Mouse (Mus musculus): Measurements from ENCODE around the gene Ube2e3. TPM values are rescaled to one million over a fixed set of nuclear protein-coding genes. Genes with fewer than 3 reads are reported as not detected.

Gene Ube2e3
- total and polyA plus RNA-seq, 3 experiments: 87.9 to 99.6 (median 95.9) TPM

- DNase-seq (ENCODE audit: low spot score): no peak
- TF ChIP-seq CTCF (IDR thresholded peaks at IDR 0.05; ENCODE audit: low read depth, low read length): no peak
- Histone ChIP-seq H3K4me3 (ENCODE audit: low read depth, low read length) (no peak overlapping the region), H3K4me1 (ENCODE audit: insufficient read depth, low read depth, low read length) (peaks cover 8% of the 10 kb centered on the region), H3K36me3 (replicated peaks) (peaks cover 41% of the 10 kb centered on the region), H3K9me3 (replicated peaks) (no peaks in the 10 kb centered on the region), H3K27me3 (ENCODE audit: insufficient read depth, low read length) (no peaks in the 10 kb centered on the region)
- no peak for ATAC-seq (ENCODE audit: extremely low read depth, insufficient number of reproducible peaks, low FRiP score, poor library complexity, severe bottlenecking)
Observed at GRCm38 (mm10) chr2:78927625-78928024, 59.7 kb downstream of the Ube2e3 start.

- DNase-seq (ENCODE audit: low spot score) (no peak), ATAC-seq (ENCODE audit: extremely low read depth, insufficient number of reproducible peaks, low FRiP score, poor library complexity, severe bottlenecking) (no peak)
- no peak for TF ChIP-seq GATA1 (IDR thresholded peaks at IDR 0.05; ENCODE audit: borderline replicate concordance, low read length)
- no peak for TF ChIP-seq CTCF (IDR thresholded peaks at IDR 0.05; ENCODE audit: low read depth, low read length)
- no peak for TF ChIP-seq POLR2AphosphoS5 (IDR thresholded peaks at IDR 0.05; ENCODE audit: insufficient replicate concordance, low read depth, low read length)
- no peak for TF ChIP-seq TAL1 (conservative IDR thresholded peaks at IDR 0.05; ENCODE audit: low read depth, low read length)
- no peak for TF ChIP-seq GATA2 (IDR thresholded peaks at IDR 0.05; ENCODE audit: borderline replicate concordance, low read depth, low read length)
- Histone ChIP-seq H3K4me3 (ENCODE audit: low read depth, low read length) (no peak overlapping the region), H3K4me1 (ENCODE audit: insufficient read depth, low read depth, low read length) (peaks cover 3% of the 10 kb centered on the region), H3K27me3 (ENCODE audit: insufficient read depth, low read length) (no peaks in the 10 kb centered on the region), H3K36me3 (replicated peaks) (peaks cover 36% of the 10 kb centered on the region), H3K9me3 (replicated peaks) (no peaks in the 10 kb centered on the region)
Observed at GRCm38 (mm10) chr2:78928080-78928479, 60.2 kb downstream of the Ube2e3 start.

- no peak for DNase-seq (ENCODE audit: low spot score)
Observed at GRCm38 (mm10) chr2:78931358-78931757, 63.4 kb downstream of the Ube2e3 start.

GRCm38 (mm10) chr2:78959451-78959850 lies 91.5 kb downstream of the Ube2e3 start:
- no peak for TF ChIP-seq GATA2 (IDR thresholded peaks at IDR 0.05; ENCODE audit: borderline replicate concordance, low read depth, low read length)
- no peak for TF ChIP-seq GATA1 (IDR thresholded peaks at IDR 0.05; ENCODE audit: borderline replicate concordance, low read length)
- TF ChIP-seq POLR2AphosphoS5 (IDR thresholded peaks at IDR 0.05; ENCODE audit: insufficient replicate concordance, low read depth, low read length): no peak
- TF ChIP-seq CTCF (IDR thresholded peaks at IDR 0.05; ENCODE audit: low read depth, low read length): no peak; the same call in 1 of the 2 replicates
- TF ChIP-seq TAL1 (conservative IDR thresholded peaks at IDR 0.05; ENCODE audit: low read depth, low read length): no peak
- Histone ChIP-seq H3K4me1 (ENCODE audit: insufficient read depth, low read depth, low read length) (peaks cover 25% of the 10 kb centered on the region), H3K4me3 (ENCODE audit: low read depth, low read length) (no peak overlapping the region), H3K9me3 (replicated peaks) (no peaks in the 10 kb centered on the region), H3K36me3 (replicated peaks) (no peaks in the 10 kb centered on the region), H3K27me3 (ENCODE audit: insufficient read depth, low read length) (0 out of 2 replicates have a peak, but pooled peaks cover 2% of the 10 kb centered on the region)
- DNase-seq (ENCODE audit: low spot score): peak; percentile 8
- peak; percentile 22; the same call in 1 of the 2 replicates for ATAC-seq (ENCODE audit: extremely low read depth, insufficient number of reproducible peaks, low FRiP score, poor library complexity, severe bottlenecking)

More at GRCm38 (mm10) chr2:78931358-78931757, 63.4 kb downstream of the Ube2e3 start:
- Histone ChIP-seq H3K4me3 (ENCODE audit: low read depth, low read length) (no peak overlapping the region), H3K9me3 (replicated peaks) (no peaks in the 10 kb centered on the region), H3K36me3 (replicated peaks) (peaks cover 25% of the 10 kb centered on the region), H3K27me3 (ENCODE audit: insufficient read depth, low read length) (no peaks in the 10 kb centered on the region), H3K4me1 (ENCODE audit: insufficient read depth, low read depth, low read length) (no peaks in the 10 kb centered on the region)
- ATAC-seq (ENCODE audit: extremely low read depth, insufficient number of reproducible peaks, low FRiP score, poor library complexity, severe bottlenecking): peak; percentile 45; the same call in 1 of the 2 replicates
- no peak for TF ChIP-seq GATA2 (IDR thresholded peaks at IDR 0.05; ENCODE audit: borderline replicate concordance, low read depth, low read length)
- TF ChIP-seq GATA1 (IDR thresholded peaks at IDR 0.05; ENCODE audit: borderline replicate concordance, low read length): no peak
- TF ChIP-seq POLR2AphosphoS5 (IDR thresholded peaks at IDR 0.05; ENCODE audit: insufficient replicate concordance, low read depth, low read length): no peak
- no peak for TF ChIP-seq CTCF (IDR thresholded peaks at IDR 0.05; ENCODE audit: low read depth, low read length)
- TF ChIP-seq TAL1 (conservative IDR thresholded peaks at IDR 0.05; ENCODE audit: low read depth, low read length): no peak

- ATAC-seq (ENCODE audit: extremely low read depth, insufficient number of reproducible peaks, low FRiP score, poor library complexity, severe bottlenecking) (no peak), DNase-seq (ENCODE audit: low spot score) (no peak)
- H3K36me3 ChIP-seq (replicated peaks): no peaks in the 10 kb centered on the region
- no peaks in the 10 kb centered on the region for H3K9me3 ChIP-seq (replicated peaks)
- no peak for TF ChIP-seq GATA1 (IDR thresholded peaks at IDR 0.05; ENCODE audit: borderline replicate concordance, low read length)
- no peak for TF ChIP-seq GATA2 (IDR thresholded peaks at IDR 0.05; ENCODE audit: borderline replicate concordance, low read depth, low read length)
- no peak for TF ChIP-seq TAL1 (conservative IDR thresholded peaks at IDR 0.05; ENCODE audit: low read depth, low read length)
- no peak for TF ChIP-seq CTCF (IDR thresholded peaks at IDR 0.05; ENCODE audit: low read depth, low read length)
- TF ChIP-seq POLR2AphosphoS5 (IDR thresholded peaks at IDR 0.05; ENCODE audit: insufficient replicate concordance, low read depth, low read length): no peak
- peaks cover 25% of the 10 kb centered on the region for H3K4me1 ChIP-seq (ENCODE audit: insufficient read depth, low read depth, low read length)
- H3K4me3 ChIP-seq (ENCODE audit: low read depth, low read length): no peak overlapping the region
- 0 out of 2 replicates have a peak, but pooled peaks cover 2% of the 10 kb centered on the region for H3K27me3 ChIP-seq (ENCODE audit: insufficient read depth, low read length)
Observed at GRCm38 (mm10) chr2:78960288-78960687, 92.4 kb downstream of the Ube2e3 start.

GRCm38 (mm10) chr2:78961023-78961422 lies 93.1 kb downstream of the Ube2e3 start:
- ATAC-seq (ENCODE audit: extremely low read depth, insufficient number of reproducible peaks, low FRiP score, poor library complexity, severe bottlenecking) (no peak), DNase-seq (ENCODE audit: low spot score) (no peak)
- Histone ChIP-seq H3K36me3 (replicated peaks) (no peaks in the 10 kb centered on the region), H3K4me3 (ENCODE audit: low read depth, low read length) (no peak overlapping the region; the same call in 1 of the 2 replicates), H3K27me3 (ENCODE audit: insufficient read depth, low read length) (0 out of 2 replicates have a peak, but pooled peaks cover 2% of the 10 kb centered on the region), H3K4me1 (ENCODE audit: insufficient read depth, low read depth, low read length) (peaks cover 25% of the 10 kb centered on the region), H3K9me3 (replicated peaks) (no peaks in the 10 kb centered on the region)
- no peak for TF ChIP-seq GATA2 (IDR thresholded peaks at IDR 0.05; ENCODE audit: borderline replicate concordance, low read depth, low read length)

- TF ChIP-seq POLR2AphosphoS5 (IDR thresholded peaks at IDR 0.05; ENCODE audit: insufficient replicate concordance, low read depth, low read length) (no peak), GATA1 (IDR thresholded peaks at IDR 0.05; ENCODE audit: borderline replicate concordance, low read length) (no peak), GATA2 (IDR thresholded peaks at IDR 0.05; ENCODE audit: borderline replicate concordance, low read depth, low read length) (no peak), TAL1 (conservative IDR thresholded peaks at IDR 0.05; ENCODE audit: low read depth, low read length) (no peak), CTCF (IDR thresholded peaks at IDR 0.05; ENCODE audit: low read depth, low read length) (no peak)
- 0 out of 2 replicates have a peak, but pooled peaks cover 2% of the 10 kb centered on the region for H3K27me3 ChIP-seq (ENCODE audit: insufficient read depth, low read length)
- DNase-seq (ENCODE audit: low spot score) (no peak), ATAC-seq (ENCODE audit: extremely low read depth, insufficient number of reproducible peaks, low FRiP score, poor library complexity, severe bottlenecking) (peak; percentile 64)
- H3K4me1 ChIP-seq (ENCODE audit: insufficient read depth, low read depth, low read length): peaks cover 25% of the 10 kb centered on the region
- H3K36me3 ChIP-seq (replicated peaks): no peaks in the 10 kb centered on the region
- no peak overlapping the region for H3K4me3 ChIP-seq (ENCODE audit: low read depth, low read length)
- no peaks in the 10 kb centered on the region for H3K9me3 ChIP-seq (replicated peaks)
Observed at GRCm38 (mm10) chr2:78961580-78961979, 93.7 kb downstream of the Ube2e3 start.

Data from G1E (cell line).